Mouse (Mus musculus): ENCODE measurements around the gene Fgf11. TPM values are rescaled to one million over a fixed set of nuclear protein-coding genes. Genes with fewer than 3 reads are reported as not detected.

The Fgf11 gene
- polyA plus RNA-seq, 1 experiment from 2014 or later, result 1.0 TPM

DNA sequence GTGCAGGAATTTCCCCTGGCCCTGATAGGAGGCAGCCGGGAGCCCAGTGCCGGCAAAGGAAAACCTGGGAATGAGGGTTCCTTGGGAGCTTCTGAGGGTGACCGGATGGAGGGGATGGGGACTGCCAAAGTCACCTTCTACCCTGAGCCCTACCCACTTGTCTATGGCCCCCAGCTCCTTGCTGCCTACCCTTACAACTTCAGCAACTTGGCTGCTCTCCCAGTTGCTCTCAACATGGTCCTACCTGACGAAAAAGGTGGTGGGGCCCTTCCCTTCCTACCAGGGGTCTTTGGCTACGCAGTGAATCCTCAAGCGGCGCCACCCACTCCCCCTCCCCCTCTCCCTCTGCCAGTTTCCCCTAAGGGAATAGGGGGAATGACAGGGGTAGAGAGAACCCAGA lies 22.7 kb downstream of the Fgf11 start:
- H3K27ac ChIP-seq (ENCODE audit: low read length), result no peak overlapping the region
- no peaks in the 10 kb centered on the region for H3K27me3 ChIP-seq (ENCODE audit: control insufficient read depth, insufficient read depth, low read depth, low read length)
- no peak overlapping the region for H3K4me2 ChIP-seq (ENCODE audit: low read depth, low read length)
- peak; percentile 57 for ATAC-seq (ENCODE audit: low read depth)
- 42% methylated on average over 7 of the region's 7 CpGs for WGBS
- H3K9me3 ChIP-seq (ENCODE audit: control insufficient read depth, low read length), result no peaks in the 10 kb centered on the region
- H3K9ac ChIP-seq (ENCODE audit: low read length), result no peak overlapping the region
- H3K4me1 ChIP-seq (replicated peaks; ENCODE audit: control insufficient read depth, insufficient read depth, low read length), result peaks cover 6% of the 10 kb centered on the region
- H3K4me3 ChIP-seq (ENCODE audit: low read length), result no peak overlapping the region
- H3K36me3 ChIP-seq (ENCODE audit: control insufficient read depth, insufficient read depth, low read length), result 0 out of 2 replicates have a peak, but pooled peaks cover 4% of the 10 kb centered on the region

DNA sequence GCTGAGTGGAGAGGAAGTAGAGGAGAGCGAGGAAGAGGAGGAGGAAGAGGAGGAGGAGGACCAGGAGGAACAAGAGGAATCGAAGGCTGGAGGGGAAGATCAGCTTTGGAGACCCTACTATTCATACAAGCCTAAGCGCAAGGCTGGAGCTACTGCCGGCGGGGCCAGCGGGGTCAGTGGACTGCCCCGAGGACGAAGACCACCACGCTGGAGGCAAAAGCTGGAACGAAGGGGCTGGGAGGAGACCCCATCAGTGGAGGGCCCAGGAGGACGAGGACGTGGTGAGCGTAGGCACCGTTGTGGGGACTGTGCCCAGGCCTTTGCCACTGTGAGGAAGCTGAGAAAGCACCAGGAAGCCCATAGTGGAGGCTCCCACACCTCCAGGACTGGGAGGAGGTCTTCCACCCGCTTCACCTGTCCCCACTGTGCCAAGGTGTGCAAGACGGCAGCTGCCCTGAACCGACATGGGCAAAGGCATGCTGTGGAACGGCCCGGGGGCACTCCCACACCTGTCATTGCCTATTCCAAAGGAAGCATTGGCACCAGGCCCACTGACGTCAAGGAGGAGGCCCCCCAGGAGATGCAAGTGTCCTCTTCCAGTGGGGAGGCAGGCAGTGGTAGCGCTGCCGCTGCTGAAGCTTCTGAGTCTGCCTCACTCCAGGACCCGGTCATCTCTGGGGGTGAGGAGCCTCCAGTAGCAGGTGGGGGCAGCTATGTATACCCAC lies 23.2 kb downstream of the Fgf11 start:
- Histone ChIP-seq H3K4me1 (replicated peaks; ENCODE audit: control insufficient read depth, insufficient read depth, low read length) (peaks cover 6% of the 10 kb centered on the region), H3K9me3 (ENCODE audit: control insufficient read depth, low read length) (no peaks in the 10 kb centered on the region), H3K36me3 (ENCODE audit: control insufficient read depth, insufficient read depth, low read length) (0 out of 2 replicates have a peak, but pooled peaks cover 4% of the 10 kb centered on the region), H3K4me2 (ENCODE audit: low read depth, low read length) (no peak overlapping the region), H3K27me3 (ENCODE audit: control insufficient read depth, insufficient read depth, low read depth, low read length) (no peaks in the 10 kb centered on the region), H3K9ac (ENCODE audit: low read length) (no peak overlapping the region), H3K27ac (ENCODE audit: low read length) (no peak overlapping the region), H3K4me3 (ENCODE audit: low read length) (no peak overlapping the region)
- peak; percentile 35 for ATAC-seq (ENCODE audit: low read depth)
- 65% methylated on average over 23 of the region's 23 CpGs for WGBS

DNA sequence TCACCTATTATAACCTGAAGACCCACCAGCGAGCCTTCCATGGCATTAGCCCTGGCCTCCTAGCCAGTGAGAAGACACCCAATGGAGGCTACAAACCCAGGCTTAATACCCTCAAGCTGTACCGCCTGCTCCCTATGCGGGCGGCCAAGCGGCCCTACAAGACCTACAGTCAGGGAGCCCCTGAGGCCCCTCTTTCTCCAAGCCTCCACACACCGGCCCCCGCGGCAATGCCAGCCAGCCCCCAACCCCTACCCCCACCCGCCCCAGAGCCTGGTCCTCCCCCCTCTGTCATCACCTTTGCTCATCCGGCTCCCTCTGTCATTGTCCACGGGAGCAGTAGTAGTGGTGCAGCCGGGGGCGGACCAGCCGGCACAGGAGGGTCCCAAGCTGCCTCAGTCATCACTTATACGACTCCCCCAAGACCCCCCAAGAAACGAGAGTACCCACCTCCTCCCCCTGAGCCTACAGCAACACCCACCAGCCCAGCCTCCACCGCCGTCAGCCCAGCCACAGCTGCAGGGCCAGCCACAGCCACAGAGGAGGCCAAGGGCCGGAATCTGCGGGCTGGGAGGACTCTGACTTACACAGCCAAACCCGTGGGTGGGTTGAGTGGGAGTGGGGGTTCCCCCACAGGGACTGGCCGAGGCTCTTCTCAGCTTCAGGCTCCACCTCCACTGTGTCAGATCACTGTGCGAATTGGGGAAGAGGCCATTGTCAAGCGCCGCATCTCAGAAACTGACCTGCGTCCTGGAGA lies 24.0 kb downstream of the Fgf11 start:
- no peak overlapping the region for H3K4me3 ChIP-seq (ENCODE audit: low read length)
- no peaks in the 10 kb centered on the region for H3K27me3 ChIP-seq (ENCODE audit: control insufficient read depth, insufficient read depth, low read depth, low read length)
- no peak overlapping the region for H3K9ac ChIP-seq (ENCODE audit: low read length)
- no peak overlapping the region for H3K27ac ChIP-seq (ENCODE audit: low read length)
- H3K4me2 ChIP-seq (ENCODE audit: low read depth, low read length), result no peak overlapping the region
- H3K36me3 ChIP-seq (ENCODE audit: control insufficient read depth, insufficient read depth, low read length), result 0 out of 2 replicates have a peak, but pooled peaks cover 4% of the 10 kb centered on the region
- no peaks in the 10 kb centered on the region for H3K9me3 ChIP-seq (ENCODE audit: control insufficient read depth, low read length)
- peaks cover 6% of the 10 kb centered on the region for H3K4me1 ChIP-seq (replicated peaks; ENCODE audit: control insufficient read depth, insufficient read depth, low read length)
- WGBS, result 59% methylated on average over 26 of the region's 26 CpGs
- 0 out of 2 replicates have a peak, but pooled peaks have one; percentile 23 for ATAC-seq (ENCODE audit: low read depth)

DNA sequence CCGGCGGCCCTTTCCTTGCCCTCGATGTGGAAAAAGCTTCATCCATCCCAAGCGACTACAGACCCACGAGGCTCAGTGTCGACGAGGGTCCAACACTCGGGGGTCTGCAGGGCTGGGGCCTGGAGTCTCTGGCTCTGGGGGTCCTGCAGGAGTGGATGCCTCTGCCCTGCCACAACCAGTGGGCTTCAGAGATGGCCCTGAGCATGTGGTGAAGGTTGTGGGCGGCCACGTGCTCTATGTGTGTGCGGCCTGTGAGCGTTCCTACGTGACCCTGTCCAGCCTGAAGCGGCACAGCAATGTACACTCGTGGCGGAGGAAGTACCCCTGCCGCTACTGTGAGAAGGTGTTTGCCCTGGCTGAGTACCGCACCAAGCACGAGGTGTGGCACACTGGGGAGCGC lies 25.2 kb downstream of the Fgf11 start:
- no peak for ATAC-seq (ENCODE audit: low read depth)
- H3K27me3 ChIP-seq (ENCODE audit: control insufficient read depth, insufficient read depth, low read depth, low read length), result no peaks in the 10 kb centered on the region
- peaks cover 6% of the 10 kb centered on the region for H3K4me1 ChIP-seq (replicated peaks; ENCODE audit: control insufficient read depth, insufficient read depth, low read length)
- H3K4me2 ChIP-seq (ENCODE audit: low read depth, low read length), result no peak overlapping the region
- no peak overlapping the region for H3K27ac ChIP-seq (ENCODE audit: low read length)
- H3K4me3 ChIP-seq (ENCODE audit: low read length), result no peak overlapping the region
- WGBS, result 79% methylated on average over 20 of the region's 20 CpGs
- no peaks in the 10 kb centered on the region for H3K9me3 ChIP-seq (ENCODE audit: control insufficient read depth, low read length)
- no peak overlapping the region for H3K9ac ChIP-seq (ENCODE audit: low read length)
- 0 out of 2 replicates have a peak, but pooled peaks cover 4% of the 10 kb centered on the region for H3K36me3 ChIP-seq (ENCODE audit: control insufficient read depth, insufficient read depth, low read length)

DNA sequence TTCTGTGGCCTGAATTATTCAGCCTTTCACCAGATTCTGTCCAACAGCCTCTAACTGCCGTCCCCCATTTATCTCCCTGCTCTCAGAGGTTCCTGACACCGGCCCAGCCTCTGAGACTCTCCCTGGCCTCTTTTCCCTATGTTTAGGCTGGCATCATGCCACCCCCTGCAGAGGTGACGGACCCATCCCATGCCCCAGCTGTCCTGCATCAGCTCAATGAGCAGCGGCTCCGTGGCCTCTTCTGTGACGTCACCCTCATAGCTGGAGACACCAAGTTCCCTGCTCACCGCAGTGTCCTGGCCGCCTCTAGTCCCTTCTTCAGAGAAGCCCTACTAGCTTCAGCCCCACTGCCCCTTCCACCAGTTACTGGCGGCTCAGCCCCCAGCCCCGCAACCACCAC lies 25.9 kb downstream of the Fgf11 start:
- Histone ChIP-seq H3K36me3 (ENCODE audit: control insufficient read depth, insufficient read depth, low read length) (0 out of 2 replicates have a peak, but pooled peaks cover 4% of the 10 kb centered on the region), H3K27me3 (ENCODE audit: control insufficient read depth, insufficient read depth, low read depth, low read length) (no peaks in the 10 kb centered on the region), H3K9ac (ENCODE audit: low read length) (no peak overlapping the region), H3K4me2 (ENCODE audit: low read depth, low read length) (no peak overlapping the region), H3K9me3 (ENCODE audit: control insufficient read depth, low read length) (no peaks in the 10 kb centered on the region), H3K4me3 (ENCODE audit: low read length) (no peak overlapping the region), H3K4me1 (replicated peaks; ENCODE audit: control insufficient read depth, insufficient read depth, low read length) (peaks cover 6% of the 10 kb centered on the region), H3K27ac (ENCODE audit: low read length) (no peak overlapping the region)
- no peak for ATAC-seq (ENCODE audit: low read depth)
- 51% methylated on average over 10 of the region's 10 CpGs for WGBS

DNA sequence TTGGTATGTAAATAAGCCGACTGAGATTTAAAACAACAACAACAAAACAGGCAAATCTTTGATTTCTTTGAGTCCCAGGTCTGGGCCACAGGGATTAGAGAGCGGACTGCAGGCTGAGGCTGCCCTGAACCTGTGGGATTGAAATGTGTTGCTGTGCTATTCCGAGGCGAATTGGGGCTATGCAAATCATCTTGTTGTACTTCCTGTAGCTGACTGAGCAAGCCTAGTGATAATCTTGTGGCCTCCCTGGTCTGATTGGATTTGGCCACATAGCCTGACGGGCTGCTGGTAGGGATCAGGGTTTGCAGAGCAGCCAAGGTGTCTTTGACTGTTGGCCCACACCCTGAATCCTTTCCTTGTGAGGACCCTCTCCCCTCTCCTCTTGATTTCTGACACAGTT lies 26.7 kb downstream of the Fgf11 start:
- ATAC-seq (ENCODE audit: low read depth), result no peak
- Histone ChIP-seq H3K27me3 (ENCODE audit: control insufficient read depth, insufficient read depth, low read depth, low read length) (no peaks in the 10 kb centered on the region), H3K9me3 (ENCODE audit: control insufficient read depth, low read length) (no peaks in the 10 kb centered on the region), H3K9ac (ENCODE audit: low read length) (no peak overlapping the region), H3K4me2 (ENCODE audit: low read depth, low read length) (no peak overlapping the region), H3K36me3 (ENCODE audit: control insufficient read depth, insufficient read depth, low read length) (0 out of 2 replicates have a peak, but pooled peaks cover 4% of the 10 kb centered on the region), H3K4me3 (ENCODE audit: low read length) (no peak overlapping the region), H3K4me1 (replicated peaks; ENCODE audit: control insufficient read depth, insufficient read depth, low read length) (peaks cover 6% of the 10 kb centered on the region), H3K27ac (ENCODE audit: low read length) (no peak overlapping the region)
- WGBS, result 66% methylated on average over 5 of the region's 5 CpGs

DNA sequence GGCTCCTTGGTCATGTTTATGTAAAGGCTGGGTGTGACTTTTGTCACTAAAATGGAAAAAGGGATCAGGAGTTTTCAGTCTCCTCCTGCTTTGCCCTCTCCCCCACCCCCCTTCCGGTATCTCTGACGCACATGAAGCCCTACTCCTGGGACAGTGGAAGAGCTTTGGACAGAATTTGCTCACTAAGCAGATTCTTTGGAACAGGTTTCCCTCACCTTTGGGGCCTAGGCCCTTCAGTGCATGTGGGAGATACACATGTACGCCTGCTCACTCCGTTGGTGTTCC lies 34.1 kb downstream of the Fgf11 start:
- Histone ChIP-seq H3K27me3 (ENCODE audit: control insufficient read depth, insufficient read depth, low read depth, low read length) (no peaks in the 10 kb centered on the region), H3K4me2 (ENCODE audit: low read depth, low read length) (peak overlapping the region; percentile 75; the same call in 1 of the 2 replicates), H3K27ac (ENCODE audit: low read length) (no peak overlapping the region), H3K9ac (ENCODE audit: low read length) (no peak overlapping the region; the same call in 1 of the 2 replicates), H3K4me1 (replicated peaks; ENCODE audit: control insufficient read depth, insufficient read depth, low read length) (peaks cover 13% of the 10 kb centered on the region), H3K4me3 (ENCODE audit: low read length) (no peak overlapping the region), H3K9me3 (ENCODE audit: control insufficient read depth, low read length) (no peaks in the 10 kb centered on the region), H3K36me3 (ENCODE audit: control insufficient read depth, insufficient read depth, low read length) (no peaks in the 10 kb centered on the region)
- WGBS, result 43% methylated on average over 4 of the region's 4 CpGs
- no peak for ATAC-seq (ENCODE audit: low read depth)

DNA sequence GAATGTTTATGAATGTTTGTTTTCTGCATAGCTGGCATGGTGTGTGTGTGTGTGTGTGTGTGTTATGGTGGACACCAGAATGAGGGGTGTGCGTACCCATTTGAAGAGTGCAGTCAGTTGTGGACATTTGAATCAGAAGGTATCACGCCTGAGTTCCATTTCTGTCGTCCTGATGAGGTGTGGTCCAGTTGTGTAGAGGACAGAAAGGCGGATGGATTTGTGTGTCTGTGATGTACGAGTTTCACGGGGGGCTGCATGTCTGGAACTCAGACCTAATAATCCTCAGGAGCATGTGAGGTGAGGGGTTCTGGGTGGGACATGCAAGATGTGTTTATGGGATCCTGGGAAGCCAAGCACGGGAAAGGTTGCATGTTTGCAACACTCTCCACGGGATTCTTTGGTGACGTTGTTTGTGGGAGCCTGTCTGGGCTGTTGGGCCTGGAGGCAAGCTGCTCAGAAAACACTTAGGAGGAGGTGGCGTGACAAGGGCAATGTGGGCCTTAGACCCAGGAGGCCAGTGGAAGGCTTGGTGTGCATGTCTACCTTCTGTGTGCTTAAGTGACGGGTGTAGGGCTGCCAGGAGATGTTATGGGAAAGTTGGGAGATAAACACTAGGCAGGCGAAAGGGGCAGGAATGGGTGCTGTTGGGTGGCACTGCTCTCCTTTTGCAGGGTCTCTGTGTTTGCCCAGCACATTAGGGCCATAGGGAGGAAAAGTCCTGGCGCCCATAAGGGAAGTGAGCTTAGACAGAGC lies 34.6 kb downstream of the Fgf11 start:
- H3K9me3 ChIP-seq (ENCODE audit: control insufficient read depth, low read length), result no peaks in the 10 kb centered on the region
- H3K9ac ChIP-seq (ENCODE audit: low read length), result peak overlapping the region; percentile 98
- no peaks in the 10 kb centered on the region for H3K27me3 ChIP-seq (ENCODE audit: control insufficient read depth, insufficient read depth, low read depth, low read length)
- peak overlapping the region; percentile 75 for H3K4me2 ChIP-seq (ENCODE audit: low read depth, low read length)
- ATAC-seq (ENCODE audit: low read depth), result no peak
- 49% methylated on average over 13 of the region's 13 CpGs for WGBS
- peak overlapping the region; percentile 95 for H3K27ac ChIP-seq (ENCODE audit: low read length)
- peaks cover 13% of the 10 kb centered on the region for H3K4me1 ChIP-seq (replicated peaks; ENCODE audit: control insufficient read depth, insufficient read depth, low read length)
- no peaks in the 10 kb centered on the region for H3K36me3 ChIP-seq (ENCODE audit: control insufficient read depth, insufficient read depth, low read length)
- H3K4me3 ChIP-seq (ENCODE audit: low read length), result peak overlapping the region; percentile 95

DNA sequence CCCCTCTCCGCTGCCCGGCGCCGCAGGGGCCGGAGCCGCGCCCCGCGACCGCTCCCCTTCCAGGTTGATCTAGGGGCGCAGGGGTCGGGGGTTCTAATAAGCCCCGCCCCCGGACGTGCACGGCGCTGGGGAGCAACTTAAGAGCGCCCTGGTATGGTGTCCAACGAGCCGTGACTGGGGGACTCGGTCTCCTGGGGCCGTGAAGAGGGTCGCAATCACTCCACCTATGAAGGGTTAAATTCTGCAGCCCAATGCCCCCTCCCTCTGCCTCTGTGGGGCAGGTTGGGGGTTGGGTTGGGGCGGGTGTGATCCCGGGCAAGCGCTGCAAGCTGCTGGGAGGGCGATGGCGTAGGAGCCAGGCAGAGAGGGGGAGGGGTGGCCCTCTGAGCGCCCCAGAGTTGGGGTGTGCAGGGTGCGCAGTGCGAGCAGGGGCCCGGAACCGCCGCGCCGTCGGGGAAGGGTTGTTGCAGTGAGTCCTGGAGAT lies 35.5 kb downstream of the Fgf11 start:
- ATAC-seq (ENCODE audit: low read depth), result peak; percentile 88
- Histone ChIP-seq H3K9me3 (ENCODE audit: control insufficient read depth, low read length) (no peaks in the 10 kb centered on the region), H3K4me1 (replicated peaks; ENCODE audit: control insufficient read depth, insufficient read depth, low read length) (peaks cover 13% of the 10 kb centered on the region), H3K36me3 (ENCODE audit: control insufficient read depth, insufficient read depth, low read length) (no peaks in the 10 kb centered on the region), H3K27ac (ENCODE audit: low read length) (peak overlapping the region; percentile 95), H3K4me2 (ENCODE audit: low read depth, low read length) (peak overlapping the region; percentile 75), H3K9ac (ENCODE audit: low read length) (peak overlapping the region; percentile 98), H3K4me3 (ENCODE audit: low read length) (peak overlapping the region; percentile 95), H3K27me3 (ENCODE audit: control insufficient read depth, insufficient read depth, low read depth, low read length) (no peaks in the 10 kb centered on the region)
- WGBS, result 0% methylated on average over 35 of the region's 37 CpGs
